Mouse (Mus musculus) embryonic fibroblast, embryonic 13.5 days (primary cell): ENCODE data around the gene 4931406P16Rik. TPM values are rescaled to one million over a fixed set of nuclear protein-coding genes. Genes with fewer than 3 reads are reported as not detected.

ENCODE experiments used
- H3K27ac ChIP-seq: 2 replicates; pipeline ENCODE4 v1.5.1; 2012; ENCODE audit warnings: low read length, control low read depth, inconsistent platforms; ENCODE audit not compliant: insufficient read depth
- H3K4me1 ChIP-seq: 2 replicates; pipeline ENCODE4 v1.6.1; 2011; ENCODE audit warnings: low read length; ENCODE audit not compliant: control insufficient read depth, insufficient read depth
- H3K4me3 ChIP-seq: 2 replicates; pipeline ENCODE4 v1.5.1; 2011; ENCODE audit warnings: mild to moderate bottlenecking, control low read depth, low read length; ENCODE audit not compliant: insufficient read depth
- CTCF ChIP-seq: IDR thresholded peaks from 2 replicates; pipeline ENCODE4 v1.5.1; 2011; ENCODE audit warnings: mild to moderate bottlenecking, control low read depth, low read length, moderate library complexity, borderline replicate concordance; ENCODE audit not compliant: insufficient read depth
- POLR2A ChIP-seq: IDR thresholded peaks from 2 replicates; pipeline ENCODE4 v1.6.1; 2011; ENCODE audit warnings: low read depth, mild to moderate bottlenecking, control low read depth, low read length, moderate library complexity
- polyA plus RNA-seq: library from polyadenylated mRNA; stranded (reverse); fragments of >200 nt; gene quantifications from 2 replicates; pipeline ENCODE4 v1.2.4, GENCODE M21; 2011; ENCODE audit warnings: low read depth; ENCODE audit not compliant: missing spikeins, insufficient read length

4931406P16Rik gene
- polyA plus RNA-seq, 1 experiment, result 49.8 TPM

GRCm38 (mm10) chr7:34317901-34318476 is 4.6 kb upstream of the 4931406P16Rik start:
- peaks cover 16% of the 10 kb centered on the region for H3K4me1 ChIP-seq
- TF ChIP-seq POLR2A (peak; percentile 34; the same call in 1 of the 2 replicates), CTCF (no peak)
- peak overlapping the region; percentile 80 for H3K27ac ChIP-seq
- no peak overlapping the region for H3K4me3 ChIP-seq

DNA sequence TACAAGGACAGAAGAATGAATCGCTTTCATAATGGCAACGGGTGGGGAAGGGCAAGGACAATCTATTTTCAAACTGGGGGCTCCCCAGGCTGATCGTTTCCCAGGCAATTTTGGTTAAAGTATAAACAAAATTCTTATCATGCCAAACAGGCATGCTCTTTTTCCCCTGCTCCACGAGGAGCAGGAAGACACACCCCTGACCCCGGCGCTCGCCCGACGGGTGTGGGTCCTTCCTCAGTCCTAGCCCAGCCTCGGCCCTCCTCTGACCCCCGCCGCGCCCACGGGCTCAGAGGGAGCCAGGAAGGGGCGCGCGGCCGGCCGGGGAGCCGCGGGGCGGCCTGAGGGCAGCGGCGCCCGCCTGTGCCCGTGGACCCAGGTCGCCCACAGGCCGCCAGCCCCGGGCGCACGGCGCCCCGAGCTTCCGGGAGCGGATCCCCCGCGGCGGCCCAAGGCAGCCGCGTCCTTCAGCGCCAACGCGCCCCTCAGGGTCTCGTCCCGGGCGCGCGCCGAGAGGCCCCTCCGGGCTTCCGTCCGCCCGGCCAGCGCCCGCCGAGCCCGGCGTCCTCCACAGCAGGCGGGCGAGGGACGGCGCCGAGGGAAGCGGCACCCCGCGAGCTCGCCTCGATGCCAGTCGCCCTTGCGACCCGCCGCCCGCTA is 437 bp downstream of the 4931406P16Rik start:
- Histone ChIP-seq H3K27ac (peak overlapping the region; percentile 48), H3K4me1 (peaks cover 15% of the 10 kb centered on the region), H3K4me3 (peak overlapping the region; percentile 92)
- TF ChIP-seq POLR2A (no peak), CTCF (no peak)

DNA sequence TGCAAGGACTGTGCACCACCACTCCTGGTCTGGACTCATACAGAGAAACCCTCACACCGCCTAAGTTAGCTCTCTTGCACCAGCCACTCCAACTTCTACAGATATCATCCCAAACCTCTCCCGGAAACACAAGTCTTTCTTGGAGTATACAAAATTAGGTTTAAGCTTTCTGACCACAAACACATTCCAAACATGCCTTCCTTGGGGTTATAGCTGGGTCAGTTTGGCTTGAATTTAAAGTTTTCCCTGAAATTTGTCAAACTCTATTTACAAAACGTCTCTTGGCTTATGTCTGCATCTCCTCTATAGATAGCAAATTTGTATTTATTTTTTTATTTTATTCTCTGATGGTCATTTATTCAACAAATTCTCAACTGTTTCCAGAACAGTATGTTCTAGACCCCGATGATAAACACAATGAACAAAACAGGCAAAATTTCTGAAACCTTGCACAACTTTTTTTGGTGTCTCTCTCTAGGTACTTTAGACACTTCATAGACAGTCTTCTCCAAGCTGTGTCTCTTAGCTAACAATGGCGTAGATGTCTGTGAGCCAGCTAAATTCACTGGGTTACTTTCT is 4.1 kb downstream of the 4931406P16Rik start:
- H3K4me1 ChIP-seq, result peaks cover 16% of the 10 kb centered on the region
- H3K4me3 ChIP-seq, result no peak overlapping the region
- 0 out of 2 replicates have a peak overlapping the region, but pooled peaks have one; percentile 9 for H3K27ac ChIP-seq
- TF ChIP-seq CTCF (no peak), POLR2A (no peak)

- no peak overlapping the region for H3K4me3 ChIP-seq
- TF ChIP-seq CTCF, result no peak
- no peak for TF ChIP-seq POLR2A
- peaks cover 16% of the 10 kb centered on the region for H3K4me1 ChIP-seq
- H3K27ac ChIP-seq, result no peak overlapping the region
Measured at GRCm38 (mm10) chr7:34308586-34308985, 4.8 kb downstream of the 4931406P16Rik start.

DNA sequence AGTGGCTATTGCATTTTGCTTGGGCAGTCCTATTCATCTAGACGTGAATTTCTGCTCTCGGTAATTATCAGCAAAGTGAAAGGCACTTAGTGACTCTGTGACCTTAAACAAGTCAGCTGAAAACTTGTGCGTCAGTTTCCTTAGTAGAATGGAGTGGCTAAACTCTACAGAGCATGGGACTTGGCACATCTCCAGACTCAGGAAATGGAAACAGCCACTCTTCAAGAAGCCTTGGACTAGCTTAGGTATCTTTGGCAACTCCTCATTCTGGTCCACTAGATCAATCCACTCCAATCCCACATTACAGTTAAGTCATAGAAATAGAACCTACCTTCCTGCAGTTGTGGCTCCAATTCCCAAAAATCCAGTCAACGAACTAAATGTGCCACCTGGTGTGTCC is 7.9 kb downstream of the 4931406P16Rik start:
- H3K4me1 ChIP-seq, result peaks cover 16% of the 10 kb centered on the region
- no peak overlapping the region for H3K4me3 ChIP-seq
- TF ChIP-seq POLR2A (no peak), CTCF (no peak)
- H3K27ac ChIP-seq, result no peak overlapping the region

DNA sequence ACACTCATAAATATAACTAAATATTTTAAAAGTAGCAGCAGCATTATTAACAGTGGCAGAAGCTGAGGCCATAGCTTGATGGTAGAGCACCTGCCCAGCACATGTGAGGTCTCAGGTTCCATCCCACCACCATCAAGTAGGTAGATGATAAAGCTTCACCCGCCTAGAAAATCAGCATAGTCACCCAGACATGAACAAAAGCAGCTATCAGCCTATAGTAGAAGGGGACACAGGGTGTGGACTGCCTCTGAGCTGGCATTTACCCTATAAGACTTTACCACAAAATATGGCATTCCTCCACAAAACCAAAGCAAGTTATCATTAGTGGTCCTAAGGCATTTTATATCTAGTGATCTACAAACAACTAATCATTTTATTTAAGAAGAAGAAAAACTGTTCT is 10.7 kb downstream of the 4931406P16Rik start:
- Histone ChIP-seq H3K4me3 (no peak overlapping the region), H3K4me1 (peaks cover 9% of the 10 kb centered on the region), H3K27ac (no peak overlapping the region)
- TF ChIP-seq POLR2A, result no peak
- no peak for TF ChIP-seq CTCF

DNA sequence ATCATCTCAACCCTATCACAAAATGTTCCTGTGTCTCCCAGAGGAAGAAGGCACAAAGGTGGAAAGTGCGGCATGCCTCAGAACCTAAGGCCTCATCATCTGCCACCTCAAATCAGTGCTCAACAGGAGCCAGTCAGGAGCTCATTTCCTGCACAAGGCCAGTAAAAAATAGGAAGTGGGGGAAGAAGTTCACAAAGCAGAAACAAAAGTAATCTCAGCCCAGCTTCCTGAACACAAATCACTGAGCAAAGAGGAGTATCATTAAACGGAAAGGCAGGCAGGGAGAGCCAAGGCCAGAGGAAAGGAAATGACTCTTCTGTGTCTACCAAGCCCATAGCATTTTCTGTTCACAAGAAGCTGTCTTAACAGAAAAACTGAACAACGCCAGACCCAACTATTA is 11.4 kb downstream of the 4931406P16Rik start:
- TF ChIP-seq CTCF (no peak), POLR2A (no peak)
- peaks cover 9% of the 10 kb centered on the region for H3K4me1 ChIP-seq
- no peak overlapping the region for H3K4me3 ChIP-seq
- H3K27ac ChIP-seq, result no peak overlapping the region

DNA sequence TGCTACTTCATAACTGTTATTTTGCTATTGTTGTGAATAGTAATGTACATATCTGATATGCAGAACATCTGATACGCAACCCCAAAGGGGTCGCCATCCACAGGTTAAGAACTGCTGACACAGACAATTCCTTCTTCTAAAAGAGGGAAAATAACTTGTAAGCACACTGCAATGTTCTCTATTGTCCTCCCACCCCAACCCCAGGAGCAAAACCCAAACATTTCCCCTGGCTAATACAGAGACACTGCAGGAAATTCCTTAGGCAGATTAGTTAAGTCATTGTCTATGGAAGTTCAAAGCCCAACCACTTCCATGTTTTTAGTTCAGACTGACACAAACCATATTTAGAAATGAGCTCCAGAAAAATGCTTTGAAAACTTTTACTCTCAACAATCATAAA is 14.5 kb downstream of the 4931406P16Rik start:
- no peak for TF ChIP-seq CTCF
- no peak for TF ChIP-seq POLR2A
- H3K4me3 ChIP-seq, result no peak overlapping the region
- peak overlapping the region; percentile 70; the same call in 1 of the 2 replicates for H3K27ac ChIP-seq
- peaks cover 3% of the 10 kb centered on the region for H3K4me1 ChIP-seq

- no peak overlapping the region for H3K27ac ChIP-seq
- H3K4me1 ChIP-seq, result peaks cover 3% of the 10 kb centered on the region
- H3K4me3 ChIP-seq, result no peak overlapping the region
- TF ChIP-seq CTCF (no peak), POLR2A (no peak)
Measured at GRCm38 (mm10) chr7:34296124-34296523, 17.2 kb downstream of the 4931406P16Rik start.

DNA sequence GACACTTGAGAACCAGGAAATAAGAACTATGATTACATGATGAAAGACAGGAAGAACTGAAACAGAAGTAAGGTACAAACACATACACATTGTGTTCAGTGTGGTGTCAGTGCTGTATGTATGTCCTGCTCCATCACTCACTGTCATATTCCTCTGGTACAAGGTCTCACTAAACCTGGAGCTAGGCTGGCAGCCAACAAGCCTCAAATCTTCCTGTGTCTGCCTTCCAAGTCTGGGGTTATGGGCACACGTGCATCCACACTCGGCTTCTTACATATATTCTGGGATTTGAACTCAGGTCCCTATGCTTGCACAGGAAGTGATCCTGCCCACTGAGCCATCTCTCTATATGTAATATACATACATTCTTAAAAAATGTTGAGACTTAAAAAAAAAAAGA is 20.7 kb downstream of the 4931406P16Rik start:
- no peak for TF ChIP-seq POLR2A
- no peak for TF ChIP-seq CTCF
- H3K4me1 ChIP-seq, result peaks cover 3% of the 10 kb centered on the region; the same call in 1 of the 2 replicates
- no peak overlapping the region for H3K27ac ChIP-seq
- H3K4me3 ChIP-seq, result no peak overlapping the region
